Mouse (Mus musculus) embryonic facial prominence, embryonic 11.5 days (tissue): ENCODE results near the gene Jund. TPM values are rescaled to one million over a fixed set of nuclear protein-coding genes. Genes with fewer than 3 reads are reported as not detected.

Source experiments
- ATAC-seq: fragments of 200-750 bp; cut with Nextera tagmentation; replicated peaks from 2 replicates; pipeline ENCODE4 v1.8.0; 2017; ENCODE audit warnings: low read depth; ENCODE audit not compliant: insufficient number of reproducible peaks, low FRiP score, low TSS enrichment
- DNase-seq: peaks from one replicate; pipeline ENCODE4 v3.0.0-alpha.2; 2015; ENCODE audit warnings: low spot score
- H3K27ac ChIP-seq: fragments of 300-500 bp; sonication (generic); replicated peaks from 2 replicates; pipeline ENCODE4 v1.5.1; 2014; ENCODE audit warnings: mild to moderate bottlenecking, low read depth, low read length, control low read depth
- H3K27me3 ChIP-seq: fragments of 300-500 bp; sonication (generic); 2 replicates; pipeline ENCODE4 v1.6.1; 2014; ENCODE audit warnings: mild to moderate bottlenecking, low read length, moderate library complexity, mixed read lengths; ENCODE audit not compliant: control insufficient read depth, insufficient read depth
- H3K36me3 ChIP-seq: fragments of 300-500 bp; sonication (generic); replicated peaks from 2 replicates; pipeline ENCODE4 v1.6.1; 2014; ENCODE audit warnings: low read depth, mild to moderate bottlenecking, low read length, moderate library complexity, mixed read lengths; ENCODE audit not compliant: control insufficient read depth, insufficient read depth
- H3K4me1 ChIP-seq: fragments of 300-500 bp; sonication (generic); 2 replicates; pipeline ENCODE4 v1.6.1; 2014; ENCODE audit warnings: low read length, mixed read lengths; ENCODE audit not compliant: control insufficient read depth, insufficient read depth
- H3K4me2 ChIP-seq: fragments of 300-500 bp; sonication (generic); 2 replicates; pipeline ENCODE4 v1.6.1; 2014; ENCODE audit warnings: low read depth, mild to moderate bottlenecking, control low read depth, low read length, moderate library complexity
- H3K4me3 ChIP-seq: fragments of 300-500 bp; sonication (generic); 2 replicates; pipeline ENCODE4 v1.5.1; 2014; ENCODE audit warnings: low read depth, low read length, control low read depth
- H3K9ac ChIP-seq: fragments of 300-500 bp; sonication (generic); replicated peaks from 2 replicates; pipeline ENCODE4 v1.6.1; 2014; ENCODE audit warnings: mild to moderate bottlenecking, control low read depth, low read length
- H3K9me3 ChIP-seq: fragments of 300-500 bp; sonication (generic); replicated peaks from 2 replicates; pipeline ENCODE4 v1.6.1; 2016; ENCODE audit warnings: mild to moderate bottlenecking, low read length, inconsistent platforms, mixed read lengths; ENCODE audit not compliant: control insufficient read depth
- WGBS: fragments of 180-500 bp; shearing (Covaris S2); extraction: QIAGEN DNeasy Blood & Tissue Kit; methylation state at CpG from one replicate; pipeline ENCODE4 v1.1.7; 2014; 5-methylcytosine and 5-hydroxymethylcytosine counted together
- polyA plus RNA-seq: library from polyadenylated mRNA; unstranded; fragments of >200 nt; fragmentation: Nextera tagmentation; extraction: Ambion mirVana; gene quantifications from 2 replicates; pipeline ENCODE4 v1.2.1, GENCODE M21; 2014

Jund gene
- polyA plus RNA-seq, 1 experiment from 2014 or later, result 104 TPM

DNA sequence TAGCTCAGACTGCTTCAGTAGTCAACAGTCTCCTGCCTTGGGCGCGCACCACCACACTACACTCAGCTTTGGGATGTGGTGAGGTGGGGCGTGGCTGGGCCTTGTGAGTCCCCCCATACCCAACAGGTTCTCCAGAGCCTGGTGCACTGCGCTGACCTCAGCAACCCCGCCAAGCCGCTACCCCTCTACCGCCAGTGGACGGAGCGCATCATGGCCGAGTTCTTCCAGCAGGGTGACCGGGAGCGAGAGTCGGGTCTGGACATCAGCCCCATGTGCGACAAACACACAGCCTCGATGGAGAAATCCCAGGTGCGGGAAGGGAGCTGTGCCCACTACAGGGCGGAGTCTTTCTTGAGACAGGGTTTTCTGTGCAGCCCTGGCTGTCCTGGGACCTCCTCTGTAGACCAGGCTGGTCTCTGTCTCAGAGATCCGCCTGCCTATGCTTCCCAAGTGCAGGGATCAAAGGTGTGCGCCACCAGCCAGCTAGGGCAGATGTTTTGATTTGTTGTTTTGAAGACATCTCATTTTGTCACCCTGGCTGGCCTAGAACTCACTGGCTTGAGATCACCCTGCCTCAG, 50.4 kb downstream of the Jund start:
- H3K9me3 ChIP-seq, result no peaks in the 10 kb centered on the region
- H3K9ac ChIP-seq, result no peak overlapping the region
- no peak overlapping the region for H3K4me2 ChIP-seq
- H3K36me3 ChIP-seq, result no peaks in the 10 kb centered on the region
- 78% methylated on average over 19 of the region's 19 CpGs for WGBS
- peaks cover 3% of the 10 kb centered on the region for H3K4me1 ChIP-seq
- no peak overlapping the region for H3K27ac ChIP-seq
- DNase-seq (no peak), ATAC-seq (no peak)
- H3K4me3 ChIP-seq, result no peak overlapping the region
- peaks cover 17% of the 10 kb centered on the region for H3K27me3 ChIP-seq

Other genes starting within 250 kb of the Jund start
- gene Klhl26, start 222.0 kb upstream of the Jund start, polyA plus RNA-seq, result 15.4 and 17.9 TPM in 2 replicates
- gene Tmem59l, start 211.6 kb upstream of the Jund start, polyA plus RNA-seq, result 25.4 and 25.7 TPM in 2 replicates
- 63.8 and 64.7 TPM in 2 replicates for gene Crlf1, start 205.8 kb upstream of the Jund start, polyA plus RNA-seq
- 126 and 140 TPM in 2 replicates for gene Rex1bd, start 192.2 kb upstream of the Jund start, polyA plus RNA-seq
- 783 and 884 TPM in 2 replicates for gene Uba52, start 188.1 kb upstream of the Jund start, polyA plus RNA-seq
- 175 and 196 TPM in 2 replicates for gene Fkbp8, start 171.2 kb upstream of the Jund start, polyA plus RNA-seq
- gene Kxd1, start 171.0 kb upstream of the Jund start, polyA plus RNA-seq, result 47.4 and 49.9 TPM in 2 replicates
- gene Ell, start 159.5 kb upstream of the Jund start, polyA plus RNA-seq, result 15.3 and 16.1 TPM in 2 replicates
- 79.0 and 87.9 TPM in 2 replicates for gene Isyna1, start 104.6 kb upstream of the Jund start, polyA plus RNA-seq
- gene Ssbp4, start 90.1 kb upstream of the Jund start, polyA plus RNA-seq, result 108 and 123 TPM in 2 replicates
- gene Lrrc25, start 82.8 kb upstream of the Jund start, polyA plus RNA-seq, result 0.32 and 0.98 TPM in 2 replicates
- 0.20 TPM in 1 of 2 replicates, not detected in the other for gene Gdf15, start 66.5 kb upstream of the Jund start, polyA plus RNA-seq
- 59.8 and 71.3 TPM in 2 replicates for gene Pgpep1, start 38.6 kb upstream of the Jund start, polyA plus RNA-seq
- 323 and 334 TPM in 2 replicates for gene Lsm4, start 25.7 kb upstream of the Jund start, polyA plus RNA-seq
- not detected in 2 replicates for gene Iqcn, start 4.5 kb downstream of the Jund start, polyA plus RNA-seq
- not detected in 2 replicates for gene Gm3336, start 19.6 kb downstream of the Jund start, polyA plus RNA-seq
- 0.06 and 0.20 TPM in 2 replicates for gene Pde4c, start 24.8 kb downstream of the Jund start, polyA plus RNA-seq
- gene Rab3a, start 55.7 kb downstream of the Jund start, polyA plus RNA-seq, result 24.8 and 31.6 TPM in 2 replicates
- gene Mpv17l2, start 62.0 kb downstream of the Jund start, polyA plus RNA-seq, result 25.8 and 33.5 TPM in 2 replicates
- gene Pik3r2, start 77.8 kb downstream of the Jund start, polyA plus RNA-seq, result 30.1 and 33.4 TPM in 2 replicates
- gene Mast3, start 106.1 kb downstream of the Jund start, polyA plus RNA-seq, result 8.3 and 9.7 TPM in 2 replicates
- gene Il12rb1, start 109.5 kb downstream of the Jund start, polyA plus RNA-seq, result 0.10 TPM in 1 of 2 replicates, not detected in the other
- 5.1 and 5.3 TPM in 2 replicates for gene Arrdc2, start 140.8 kb downstream of the Jund start, polyA plus RNA-seq
- 2.9 and 4.0 TPM in 2 replicates for gene Kcnn1, start 164.3 kb downstream of the Jund start, polyA plus RNA-seq
- gene Ccdc124, start 175.0 kb downstream of the Jund start, polyA plus RNA-seq, result 149 and 150 TPM in 2 replicates
- gene Slc5a5, start 193.8 kb downstream of the Jund start, polyA plus RNA-seq, result 0.27 and 0.43 TPM in 2 replicates
- gene Rpl18a, start 198.5 kb downstream of the Jund start, polyA plus RNA-seq, result 3,270 and 3,568 TPM in 2 replicates
- 24.9 and 32.5 TPM in 2 replicates for gene Map1s, start 207.0 kb downstream of the Jund start, polyA plus RNA-seq